Mouse (Mus musculus) hindbrain, embryonic 16.5 days (tissue): ENCODE measurements at regions not wholly inside any gene's neighbourhood (a gene's known extent, or its start where the extent isn't known, plus 50 kb on each side); places are given as distances from the start of the nearest gene placed in this dataset.

Experiments used
- ATAC-seq: fragments of 200-750 bp; cut with Nextera tagmentation; 2 replicates; pipeline ENCODE4 v1.8.0; 2017; ENCODE audit warnings: moderate TSS enrichment, moderate library complexity
- H3K27ac ChIP-seq: fragments of 300-500 bp; sonication (generic); 2 replicates; pipeline ENCODE4 v1.5.1; 2014; ENCODE audit warnings: low read depth, mild to moderate bottlenecking, control low read depth, low read length, moderate library complexity
- H3K27me3 ChIP-seq: fragments of 300-500 bp; sonication (generic); replicated peaks from 2 replicates; pipeline ENCODE4 v1.6.1; 2014; ENCODE audit warnings: low read length; ENCODE audit not compliant: control insufficient read depth, insufficient read depth
- H3K36me3 ChIP-seq: fragments of 300-500 bp; sonication (generic); 2 replicates; pipeline ENCODE4 v1.6.1; 2014; ENCODE audit warnings: mild to moderate bottlenecking, low read length, moderate library complexity, mixed read lengths; ENCODE audit not compliant: control insufficient read depth, insufficient read depth
- H3K4me1 ChIP-seq: fragments of 300-500 bp; sonication (generic); 2 replicates; pipeline ENCODE4 v1.6.1; 2014; ENCODE audit warnings: low read depth, low read length; ENCODE audit not compliant: control insufficient read depth, insufficient read depth
- H3K4me2 ChIP-seq: fragments of 300-500 bp; sonication (generic); 2 replicates; pipeline ENCODE4 v1.6.1; 2014; ENCODE audit warnings: mild to moderate bottlenecking, low read length, control low read depth, moderate library complexity
- H3K4me3 ChIP-seq: fragments of 300-500 bp; sonication (generic); 2 replicates; pipeline ENCODE4 v1.5.1; 2014; ENCODE audit warnings: mild to moderate bottlenecking, low read length, control low read depth, moderate library complexity
- H3K9ac ChIP-seq: fragments of 300-500 bp; sonication (generic); 2 replicates; pipeline ENCODE4 v1.6.1; 2014; ENCODE audit warnings: low read depth, mild to moderate bottlenecking, control low read depth, low read length, moderate library complexity
- H3K9me3 ChIP-seq: fragments of 300-500 bp; sonication (generic); 2 replicates; pipeline ENCODE4 v1.6.1; 2014; ENCODE audit warnings: mild to moderate bottlenecking, low read length, moderate library complexity; ENCODE audit not compliant: control insufficient read depth
- WGBS: fragments of 180-500 bp; shearing (Covaris S2); extraction: QIAGEN DNeasy Blood & Tissue Kit; methylation state at CpG from one replicate; pipeline ENCODE4 v1.1.7; 2014; 5-methylcytosine and 5-hydroxymethylcytosine counted together

GRCm38 (mm10) chr1:105206216-105206615, 150.3 kb downstream of the Rnf152 start:
- no peaks in the 10 kb centered on the region for H3K27me3 ChIP-seq
- H3K4me2 ChIP-seq: no peak overlapping the region
- H3K9ac ChIP-seq: no peak overlapping the region
- no peaks in the 10 kb centered on the region for H3K36me3 ChIP-seq
- no peak overlapping the region for H3K4me3 ChIP-seq
- no peak overlapping the region for H3K27ac ChIP-seq
- H3K9me3 ChIP-seq: no peaks in the 10 kb centered on the region
- H3K4me1 ChIP-seq: no peaks in the 10 kb centered on the region
- ATAC-seq: no peak

GRCm38 (mm10) chr1:105199305-105199704, 157.2 kb downstream of the Rnf152 start:
- WGBS: 83% methylated on average over 3 of the region's 3 CpGs
- H3K27me3 ChIP-seq: no peaks in the 10 kb centered on the region
- no peaks in the 10 kb centered on the region for H3K4me1 ChIP-seq
- H3K36me3 ChIP-seq: no peaks in the 10 kb centered on the region
- H3K4me3 ChIP-seq: no peak overlapping the region
- no peak overlapping the region for H3K9ac ChIP-seq
- no peaks in the 10 kb centered on the region for H3K9me3 ChIP-seq
- no peak overlapping the region for H3K4me2 ChIP-seq
- ATAC-seq: no peak
- no peak overlapping the region for H3K27ac ChIP-seq

GRCm38 (mm10) chr1:105191126-105191525, 165.4 kb downstream of the Rnf152 start:
- H3K9me3 ChIP-seq: no peaks in the 10 kb centered on the region
- no peaks in the 10 kb centered on the region for H3K36me3 ChIP-seq
- ATAC-seq: no peak
- no peak overlapping the region for H3K9ac ChIP-seq
- WGBS: 88% methylated on average over 3 of the region's 3 CpGs
- H3K4me1 ChIP-seq: no peaks in the 10 kb centered on the region
- H3K4me2 ChIP-seq: no peak overlapping the region
- no peak overlapping the region for H3K4me3 ChIP-seq
- H3K27ac ChIP-seq: no peak overlapping the region
- H3K27me3 ChIP-seq: no peaks in the 10 kb centered on the region

- Histone ChIP-seq H3K9me3 (no peaks in the 10 kb centered on the region), H3K4me2 (no peak overlapping the region)
Measured at GRCm38 (mm10) chr1:105188920-105189266, 167.6 kb downstream of the Rnf152 start.

GRCm38 (mm10) chr1:105188210-105188919, 168.1 kb downstream of the Rnf152 start:
- no peaks in the 10 kb centered on the region for H3K27me3 ChIP-seq
- H3K9me3 ChIP-seq: no peaks in the 10 kb centered on the region
- no peaks in the 10 kb centered on the region for H3K4me1 ChIP-seq
- no peak overlapping the region for H3K9ac ChIP-seq
- H3K36me3 ChIP-seq: no peaks in the 10 kb centered on the region
- WGBS: 84% methylated on average over 3 of the region's 3 CpGs
- no peak for ATAC-seq
- H3K27ac ChIP-seq: no peak overlapping the region
- no peak overlapping the region for H3K4me2 ChIP-seq
- no peak overlapping the region for H3K4me3 ChIP-seq

More at GRCm38 (mm10) chr1:105188920-105189266, 167.6 kb downstream of the Rnf152 start:
- Histone ChIP-seq H3K9ac (no peak overlapping the region), H3K27ac (no peak overlapping the region), H3K4me3 (no peak overlapping the region), H3K4me1 (no peaks in the 10 kb centered on the region), H3K36me3 (no peaks in the 10 kb centered on the region), H3K27me3 (no peaks in the 10 kb centered on the region)
- ATAC-seq: no peak

- Histone ChIP-seq H3K4me1 (peaks cover under 1% of the 10 kb centered on the region), H3K9me3 (no peaks in the 10 kb centered on the region), H3K4me3 (no peak overlapping the region), H3K4me2 (no peak overlapping the region), H3K27me3 (no peaks in the 10 kb centered on the region), H3K9ac (no peak overlapping the region), H3K27ac (no peak overlapping the region), H3K36me3 (no peaks in the 10 kb centered on the region)
- ATAC-seq: no peak
- WGBS: 90% methylated on average over 3 of the region's 3 CpGs
Measured at GRCm38 (mm10) chr1:105184470-105184869, 172.0 kb downstream of the Rnf152 start.

GRCm38 (mm10) chr1:105179371-105179823, 177.1 kb downstream of the Rnf152 start:
- WGBS: 45% methylated on average over 3 of the region's 3 CpGs
- Histone ChIP-seq H3K36me3 (no peaks in the 10 kb centered on the region), H3K9ac (no peak overlapping the region), H3K4me1 (peaks cover 12% of the 10 kb centered on the region), H3K4me2 (no peak overlapping the region), H3K4me3 (no peak overlapping the region), H3K27me3 (no peaks in the 10 kb centered on the region), H3K27ac (no peak overlapping the region), H3K9me3 (no peaks in the 10 kb centered on the region)
- peak; percentile 77 for ATAC-seq

GRCm38 (mm10) chr1:105178773-105179172, 177.7 kb downstream of the Rnf152 start:
- WGBS: 26% methylated on average over 6 of the region's 6 CpGs
- H3K9me3 ChIP-seq: no peaks in the 10 kb centered on the region
- H3K4me3 ChIP-seq: no peak overlapping the region
- no peak overlapping the region for H3K27ac ChIP-seq
- no peak; the same call in 1 of the 2 replicates for ATAC-seq
- H3K4me2 ChIP-seq: no peak overlapping the region
- peak overlapping the region; percentile 27 for H3K9ac ChIP-seq
- H3K27me3 ChIP-seq: no peaks in the 10 kb centered on the region
- peaks cover 12% of the 10 kb centered on the region for H3K4me1 ChIP-seq
- no peaks in the 10 kb centered on the region for H3K36me3 ChIP-seq

- no peak for ATAC-seq
- WGBS: 75% methylated on average over 2 of the region's 2 CpGs
- Histone ChIP-seq H3K4me1 (peaks cover 12% of the 10 kb centered on the region), H3K4me2 (no peak overlapping the region), H3K27me3 (no peaks in the 10 kb centered on the region), H3K9ac (no peak overlapping the region), H3K4me3 (no peak overlapping the region), H3K27ac (no peak overlapping the region), H3K36me3 (no peaks in the 10 kb centered on the region), H3K9me3 (no peaks in the 10 kb centered on the region)
Measured at GRCm38 (mm10) chr1:105177938-105178337, 178.6 kb downstream of the Rnf152 start.
